Mouse (Mus musculus) adrenal gland, adult 18-20 months (tissue): ENCODE measurements around the gene Akap8. TPM values are rescaled to one million over a fixed set of nuclear protein-coding genes. Genes with fewer than 3 reads are reported as not detected.

ENCODE experiments used
- DNase-seq, 2 experiments: peaks; one replicate each; pipeline ENCODE4 v3.0.0; 2021 to 2022; ENCODE audit warnings: low spot score in 2 of 2
- long read RNA-seq, 2 experiments: library from polyadenylated mRNA; stranded (forward); transcript quantifications; one replicate each; pipeline ENCODE4 v2.0.0; 2021
- total RNA-seq, 2 experiments: library from RNA; stranded (reverse); gene quantifications; 1 replicate in 1 of 2; 2 replicates in 1 of 2; pipeline ENCODE4 v1.2.3; 2021

The Akap8 gene
- 10 to 100 TPM; 73.4 to 87.9 TPM for total RNA-seq
- long read RNA-seq, experiment 1, full-length matches to known transcripts = 17 of 39 reads
- long read RNA-seq, experiment 1, partial matches to known transcripts = 7 of 39 reads
- long read RNA-seq, experiment 1, other reads (novel, unspliced or antisense) = 15 of 39 reads
- long read RNA-seq, experiment 2, full-length matches to known transcripts = 51 of 84 reads
- long read RNA-seq, experiment 2, partial matches to known transcripts = 14 of 84 reads
- long read RNA-seq, experiment 2, other reads (novel, unspliced or antisense) = 19 of 84 reads

GRCm38 (mm10) chr17:32320597-32321389, at the start of gene Akap8:
Akap8 (minus strand) TSS chr17:32321238.
- DNase-seq = peak; percentile 90 to 92

GRCm38 (mm10) chr17:32368991-32369578, 48.0 kb upstream of the Akap8 start:
- DNase-seq = no peak

GRCm38 (mm10) chr17:32367706-32368105, 46.7 kb upstream of the Akap8 start:
- DNase-seq = no peak

- DNase-seq = no peak
Observed at GRCm38 (mm10) chr17:32365296-32365695, 44.3 kb upstream of the Akap8 start.

- no peak for DNase-seq
Observed at GRCm38 (mm10) chr17:32364850-32365249, 43.8 kb upstream of the Akap8 start.

- DNase-seq = peak; percentile 79 to 90
Observed at GRCm38 (mm10) chr17:32364331-32364730, 43.3 kb upstream of the Akap8 start.

GRCm38 (mm10) chr17:32363821-32364301, 42.8 kb upstream of the Akap8 start:
- DNase-seq = no peak

GRCm38 (mm10) chr17:32362686-32363085, 41.6 kb upstream of the Akap8 start:
- DNase-seq = no peak

GRCm38 (mm10) chr17:32359928-32360327, 38.9 kb upstream of the Akap8 start:
- peak in 1 of 2 experiments; percentile 55 for DNase-seq

GRCm38 (mm10) chr17:32358943-32359340, 37.9 kb upstream of the Akap8 start:
- DNase-seq = no peak

GRCm38 (mm10) chr17:32358192-32358942, 37.3 kb upstream of the Akap8 start:
- no peak for DNase-seq

GRCm38 (mm10) chr17:32356766-32357760, 36.0 kb upstream of the Akap8 start:
- no peak for DNase-seq

GRCm38 (mm10) chr17:32356281-32356680, 35.2 kb upstream of the Akap8 start:
- DNase-seq = no peak

- no peak for DNase-seq
Observed at GRCm38 (mm10) chr17:32355031-32355430, 34.0 kb upstream of the Akap8 start.

- DNase-seq = no peak
Observed at GRCm38 (mm10) chr17:32354211-32354610, 33.2 kb upstream of the Akap8 start.

- DNase-seq = no peak
Observed at GRCm38 (mm10) chr17:32353696-32354095, 32.7 kb upstream of the Akap8 start.

GRCm38 (mm10) chr17:32351726-32352125, 30.7 kb upstream of the Akap8 start:
- DNase-seq = no peak

- no peak for DNase-seq
Observed at GRCm38 (mm10) chr17:32351269-32351668, 30.2 kb upstream of the Akap8 start.

- DNase-seq = peak; percentile 86 to 91
Observed at GRCm38 (mm10) chr17:32350382-32350983, 29.4 kb upstream of the Akap8 start, which contains the start of gene Akap8l. Akap8l (minus strand) TSS chr17:32350607.
